In genomic region chr3:141838864-141839263, GRCm38 (mm10) we compare ENCODE assay signal across 9 mouse cellular contexts.
DNase-seq lines count a peak whose midpoint lies in the region; ATAC-seq and TF ChIP-seq lines count a peak whose summit lies in the region.
"Had no signal": no experiment of that assay in that cellular context is flagged by ENCODE, and none has a peak within 500 bp of the region (broad histone marks: within the 10 kb centered on the region; RNA-seq: fewer than 3 reads in every experiment).

No protein-coding gene starts in this region.

- peak; percentile 43; the same call in 1 of the 2 replicates for ATAC-seq in hindbrain, embryonic 14.5 days (ENCODE audit: low FRiP score)

- no peak overlapping the region for H3K27ac ChIP-seq in left cerebral cortex, adult 2 months
- no peak overlapping the region for H3K27ac ChIP-seq in hindbrain, embryonic 14.5 days
- H3K27ac ChIP-seq: embryonic facial prominence, embryonic 13.5 days; limb, embryonic 13.5 days had no signal

- intact Hi-C loops in left cerebral cortex, adult 2 months (cut with DNase I), result loop anchor here (10.0 kb wide), 1 partner anchor 1154 kb away; no protein-coding TSS in a partner anchor

- 39% methylated on average over 7 of the region's 7 CpGs for WGBS in hindbrain, embryonic 14.5 days

- DNase-seq in left cerebral cortex, adult 2 months (ENCODE audit: extremely low spot score in 1 of 2, low spot score in 2 of 2), result peak in 1 of 2 experiments; percentile 21
- DNase-seq in left cerebral cortex, adult 11 months (ENCODE audit: low spot score), result no peak
- DNase-seq in MN1 (ENCODE audit: low spot score), result peak; percentile 58
- DNase-seq in cerebellum, adult 9-10 months, result peak; percentile 65
- peak; percentile 74 for DNase-seq in hindbrain, embryonic 14.5 days (ENCODE audit: low spot score)
- DNase-seq in naive thymus-derived CD4-positive, alpha-beta T cell, adult 2 months (ENCODE audit: low read depth), result peak; percentile 4
- no peak for DNase-seq in spleen, postnatal 14 days (ENCODE audit: low spot score in 2 of 2)

- H3K36me3 ChIP-seq in hindbrain, embryonic 14.5 days (replicated peaks; ENCODE audit: control insufficient read depth, insufficient read depth), result no peaks in the 10 kb centered on the region
- H3K36me3 ChIP-seq: embryonic facial prominence, embryonic 13.5 days had no signal

- H3K9me3 ChIP-seq in hindbrain, embryonic 14.5 days (ENCODE audit: control insufficient read depth, low read length), result no peaks in the 10 kb centered on the region
- H3K9me3 ChIP-seq: embryonic facial prominence, embryonic 13.5 days; limb, embryonic 13.5 days had no signal

- H3K4me2 ChIP-seq in hindbrain, embryonic 14.5 days (replicated peaks), result no peak overlapping the region
- H3K4me2 ChIP-seq: embryonic facial prominence, embryonic 13.5 days; limb, embryonic 13.5 days had no signal

- H3K27me3 ChIP-seq in hindbrain, embryonic 14.5 days (ENCODE audit: control insufficient read depth, insufficient read depth, low read length), result no peaks in the 10 kb centered on the region
- H3K27me3 ChIP-seq: embryonic facial prominence, embryonic 13.5 days; limb, embryonic 13.5 days had no signal

- no peak overlapping the region for H3K4me3 ChIP-seq in left cerebral cortex, adult 2 months
- no peak overlapping the region for H3K4me3 ChIP-seq in hindbrain, embryonic 14.5 days (replicated peaks; ENCODE audit: low read length)
- H3K4me3 ChIP-seq: embryonic facial prominence, embryonic 13.5 days; limb, embryonic 13.5 days had no signal

- peak; percentile 85 for TF ChIP-seq CTCF in left cerebral cortex, adult 2 months (IDR thresholded peaks at IDR 0.05)

- no peaks in the 10 kb centered on the region for H3K4me1 ChIP-seq in hindbrain, embryonic 14.5 days (replicated peaks; ENCODE audit: control insufficient read depth, insufficient read depth, low read length)
- H3K4me1 ChIP-seq: embryonic facial prominence, embryonic 13.5 days; limb, embryonic 13.5 days had no signal

- no peak overlapping the region for H3K9ac ChIP-seq in hindbrain, embryonic 14.5 days
- H3K9ac ChIP-seq: embryonic facial prominence, embryonic 13.5 days; limb, embryonic 13.5 days had no signal

Comparison
In these comparisons a context has a peak if more than half of its experiments do, and no peak if none do; other contexts are left out.
1. DNase-seq: peak in MN1 (single experiment), cerebellum, adult 9-10 months (single experiment), hindbrain, embryonic 14.5 days (single experiment) and naive thymus-derived CD4-positive, alpha-beta T cell, adult 2 months (single experiment); none in left cerebral cortex, adult 11 months (single experiment) and spleen, postnatal 14 days (0 of 2).